Mouse (Mus musculus) A20 (cell line): ENCODE results near the gene Adam10.

Experiments used
- DNase-seq: peaks from one replicate; pipeline ENCODE4 v3.0.0-alpha.2; 2011; ENCODE audit warnings: low read depth, low spot score

The Adam10 gene

DNA sequence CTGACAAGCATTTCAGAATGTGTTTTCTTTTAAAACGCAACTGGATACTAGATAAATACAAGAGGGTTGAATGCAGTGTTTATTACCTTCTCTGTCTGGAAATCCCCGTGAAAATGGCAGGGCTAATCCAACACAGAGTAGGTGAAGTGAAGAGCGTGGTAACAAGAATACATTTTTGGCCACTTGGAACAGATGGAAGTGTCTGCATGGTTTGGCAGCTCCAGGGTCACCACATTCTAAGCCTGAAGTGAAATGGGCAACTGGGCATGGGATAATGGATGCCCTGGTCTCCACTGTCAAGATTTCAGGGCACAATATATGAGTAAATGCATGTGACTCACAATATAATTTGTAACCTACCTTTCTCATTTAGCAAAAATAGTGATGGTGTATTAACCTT is 103.4 kb downstream of the Adam10 start:
- DNase-seq, result no peak

DNA sequence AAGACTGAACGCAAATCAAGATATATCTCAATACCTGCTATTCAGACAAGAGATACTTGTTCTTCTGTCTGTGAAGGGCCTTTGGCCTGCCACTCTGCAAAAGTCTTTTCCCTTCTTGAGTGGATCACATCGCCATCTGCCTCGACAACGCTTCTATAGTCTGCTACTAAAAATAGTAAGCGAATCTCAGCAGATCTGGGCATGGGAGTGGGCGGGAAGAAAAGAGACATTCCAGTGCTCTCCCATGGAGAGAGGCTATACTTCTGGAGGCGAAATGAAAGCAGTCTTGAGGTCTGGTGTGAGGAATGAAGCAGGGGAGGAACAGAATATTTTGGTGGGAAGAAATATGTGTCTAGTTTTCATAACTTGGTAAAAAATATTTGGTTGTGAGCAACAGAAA is 109.9 kb downstream of the Adam10 start:
- no peak for DNase-seq

DNA sequence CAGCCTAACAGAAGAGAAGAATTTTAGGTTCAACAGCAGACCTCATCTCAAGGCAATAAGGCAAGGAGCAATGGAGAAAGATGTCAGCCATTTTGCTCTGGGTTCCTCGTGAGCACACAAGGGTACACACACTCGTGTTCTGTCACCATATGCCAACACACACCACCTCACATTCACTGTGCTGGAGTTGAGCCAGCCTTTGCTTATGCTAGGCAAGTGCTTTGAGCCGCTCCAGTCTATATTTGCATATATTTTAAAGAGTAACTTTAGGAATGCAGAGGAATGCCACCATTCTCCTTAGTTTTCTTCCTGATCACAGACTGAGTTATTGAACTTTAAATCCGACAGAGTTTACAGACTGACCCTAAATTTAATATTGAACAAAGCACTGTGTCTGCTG is 111.8 kb downstream of the Adam10 start:
- no peak for DNase-seq

DNA sequence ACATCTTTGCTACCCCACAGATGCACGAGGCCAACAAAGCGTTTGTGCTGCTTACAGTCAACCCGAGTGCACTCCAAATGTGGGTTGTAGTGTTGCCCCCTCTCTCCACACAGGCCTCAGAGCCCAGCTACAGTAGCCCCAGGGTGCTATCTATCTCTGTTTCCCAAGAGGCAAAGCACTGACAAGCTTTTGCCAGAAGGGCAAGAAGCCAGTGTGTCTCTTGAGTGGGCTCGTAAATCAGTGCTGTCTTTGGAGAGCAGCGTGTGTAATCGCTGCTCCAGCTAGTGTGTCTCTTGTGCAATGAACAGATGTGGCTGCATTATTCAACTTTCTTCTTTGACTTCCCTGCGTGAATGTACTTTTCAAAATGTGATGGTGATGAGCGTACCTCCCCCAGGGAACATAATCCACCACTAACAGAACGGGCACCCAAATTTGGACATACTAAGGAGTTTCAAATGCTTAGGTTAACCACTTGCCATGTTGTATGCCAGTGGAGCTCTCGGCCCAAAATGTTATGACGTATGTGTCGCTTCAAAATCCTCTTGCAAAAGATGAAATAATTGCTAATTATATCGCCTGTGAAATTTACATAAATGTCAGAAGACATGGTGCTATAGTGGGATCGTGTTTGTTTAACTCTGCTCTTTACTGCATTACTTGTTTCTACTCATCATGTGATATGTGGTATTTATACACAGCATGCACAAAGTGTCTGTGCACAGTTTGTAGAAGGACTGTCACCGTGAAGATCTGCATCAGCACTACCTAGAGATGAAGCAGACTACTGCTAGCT is 116.0 kb downstream of the Adam10 start:
- no peak for DNase-seq

DNA sequence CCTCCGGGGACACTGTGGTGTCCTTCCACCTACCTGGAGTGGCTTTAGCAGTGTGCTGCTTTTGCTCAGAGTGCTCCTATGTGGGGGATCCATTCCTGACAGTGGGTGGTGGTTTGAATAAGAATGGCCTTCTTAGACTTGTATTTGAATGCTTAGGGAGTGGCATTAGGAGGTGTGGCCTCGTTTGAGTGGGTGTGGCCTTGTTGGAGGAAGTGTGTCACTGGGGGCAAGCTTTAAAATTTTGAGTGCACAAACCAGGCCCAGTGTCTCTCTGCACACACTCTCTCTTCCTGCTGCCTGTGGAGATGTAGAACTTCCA is 116.6 kb downstream of the Adam10 start:
- no peak for DNase-seq

DNA sequence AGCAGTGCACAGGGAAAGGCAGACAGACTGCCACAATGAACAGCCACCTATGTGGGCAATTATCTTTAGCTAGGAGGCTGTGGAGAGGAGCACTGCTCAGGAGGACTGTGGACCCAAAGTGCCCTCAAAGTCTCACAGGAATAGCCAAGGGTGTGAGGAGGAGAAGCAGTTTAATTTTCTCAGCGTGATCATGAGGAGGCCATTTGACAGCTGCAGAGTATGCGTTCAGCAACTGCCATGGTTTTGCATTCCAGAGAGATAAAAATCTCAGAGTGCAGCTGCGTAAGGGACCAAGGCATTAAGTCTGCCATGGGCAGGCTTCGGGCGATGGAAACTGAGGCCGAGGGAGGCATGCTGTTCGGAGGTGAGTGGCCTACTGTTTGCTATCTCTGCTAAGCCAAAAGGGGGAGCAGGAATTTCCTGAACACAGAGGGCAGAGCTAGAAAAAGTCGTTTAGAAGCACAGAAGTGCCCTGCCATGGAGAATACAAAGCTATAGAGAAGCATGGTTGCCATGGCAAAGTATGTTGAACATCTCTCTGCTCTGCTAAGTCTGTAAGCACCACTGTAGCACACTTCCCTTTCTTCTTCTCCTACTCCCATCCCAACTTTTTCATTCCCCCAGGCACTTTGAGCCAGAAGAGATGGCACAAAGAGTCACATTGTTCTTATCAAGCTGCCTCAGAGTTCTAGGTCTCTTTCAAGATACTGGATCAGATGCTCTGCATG is 122.0 kb downstream of the Adam10 start:
- no peak for DNase-seq

DNA sequence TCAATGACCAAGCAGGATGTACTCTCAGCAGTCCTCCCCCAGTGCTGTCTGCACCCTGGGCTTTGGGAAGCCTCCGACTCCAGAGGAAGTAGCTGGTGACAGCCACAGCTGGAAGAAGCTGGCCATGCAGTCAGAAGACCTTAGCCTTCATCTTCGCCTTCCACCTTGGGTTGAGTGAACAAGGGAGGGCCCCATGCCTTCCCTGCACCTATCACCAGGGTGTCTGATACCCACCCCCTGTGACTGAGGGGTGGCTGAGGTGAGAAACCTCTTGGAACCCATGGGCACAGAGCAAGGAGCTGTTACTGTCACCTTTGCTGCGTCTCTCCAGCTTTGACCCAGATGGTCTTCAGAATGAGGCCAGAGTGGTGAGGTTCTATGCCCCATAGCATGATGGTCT is 123.0 kb downstream of the Adam10 start:
- DNase-seq, result no peak

DNA sequence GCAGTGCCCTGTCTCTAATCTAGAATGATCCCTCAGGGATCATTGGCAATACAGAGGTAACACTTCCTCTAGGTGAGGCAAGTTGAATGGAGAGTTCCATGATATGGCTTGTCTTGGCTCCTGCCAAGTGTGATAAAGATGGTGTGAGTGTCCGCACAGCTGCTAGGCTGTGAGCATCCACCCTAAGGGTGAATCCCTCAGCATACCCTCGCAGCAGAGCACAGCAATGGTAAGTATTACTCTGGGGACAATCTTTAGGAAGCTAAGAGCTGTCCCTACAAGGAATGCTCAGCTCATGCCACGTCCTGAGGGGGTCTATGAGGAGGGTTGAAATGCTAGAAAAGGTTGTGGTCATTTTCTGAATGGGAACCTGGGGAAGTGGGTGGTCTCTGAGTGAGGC is 124.0 kb downstream of the Adam10 start:
- DNase-seq, result no peak

DNA sequence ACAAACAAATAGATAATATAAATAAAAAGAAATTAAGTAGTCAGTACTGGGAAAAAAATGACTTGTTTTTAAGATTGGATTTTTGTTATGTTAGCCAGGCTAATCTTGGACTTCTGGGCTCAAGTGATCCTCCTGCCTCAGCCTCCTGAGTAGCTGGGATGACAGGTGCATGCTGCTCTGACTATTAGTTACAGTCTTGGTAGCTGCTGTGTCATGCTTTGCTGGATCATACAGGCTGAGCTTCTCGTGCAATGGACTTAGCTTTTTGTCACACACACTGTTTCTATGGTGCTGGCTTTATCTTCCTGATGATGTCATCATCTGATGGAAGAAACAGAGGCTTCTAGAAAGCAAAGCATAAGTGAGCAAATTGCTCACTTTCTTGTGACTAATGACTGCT is 127.3 kb downstream of the Adam10 start:
- no peak for DNase-seq

DNA sequence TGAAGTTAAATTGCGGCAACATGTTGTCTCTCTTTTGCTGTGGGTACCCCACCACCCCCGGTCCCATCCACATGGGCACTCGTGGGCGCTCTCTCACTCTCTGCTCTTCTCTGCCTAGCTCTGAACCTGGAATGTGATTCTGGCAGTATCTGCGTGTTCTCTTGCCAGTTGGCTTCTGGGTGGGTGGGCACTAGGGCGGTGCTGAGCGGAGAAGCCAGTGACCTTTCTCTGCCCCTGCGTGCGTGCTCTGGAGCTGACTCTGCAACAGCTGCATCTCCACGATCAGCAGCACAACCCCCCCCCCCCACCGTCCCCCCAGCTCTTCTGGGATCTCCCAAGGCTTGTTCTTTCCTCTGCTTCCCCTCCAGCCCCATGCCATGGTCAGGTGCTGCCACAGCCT is 128.9 kb downstream of the Adam10 start:
- no peak for DNase-seq

DNA sequence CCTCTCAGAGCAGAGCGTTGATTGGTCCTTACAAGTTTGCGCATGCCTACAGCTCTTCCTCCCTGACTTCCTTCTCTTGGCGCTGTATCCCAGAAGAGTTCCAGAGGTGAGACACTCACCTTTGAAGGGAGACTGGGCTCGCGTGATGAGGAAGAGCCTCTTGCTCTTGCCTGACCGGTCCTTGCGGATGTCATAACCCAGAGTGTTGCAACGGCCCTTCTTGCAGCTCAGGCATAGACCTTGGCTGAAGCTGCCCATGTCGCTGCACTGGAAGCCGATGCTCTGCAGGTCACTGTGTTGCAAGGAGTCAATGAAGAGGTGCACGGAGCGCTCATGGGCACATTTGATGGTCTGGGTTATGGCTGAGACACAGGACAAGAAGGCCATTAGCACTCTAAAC is 133.8 kb downstream of the Adam10 start:
- no peak for DNase-seq

DNA sequence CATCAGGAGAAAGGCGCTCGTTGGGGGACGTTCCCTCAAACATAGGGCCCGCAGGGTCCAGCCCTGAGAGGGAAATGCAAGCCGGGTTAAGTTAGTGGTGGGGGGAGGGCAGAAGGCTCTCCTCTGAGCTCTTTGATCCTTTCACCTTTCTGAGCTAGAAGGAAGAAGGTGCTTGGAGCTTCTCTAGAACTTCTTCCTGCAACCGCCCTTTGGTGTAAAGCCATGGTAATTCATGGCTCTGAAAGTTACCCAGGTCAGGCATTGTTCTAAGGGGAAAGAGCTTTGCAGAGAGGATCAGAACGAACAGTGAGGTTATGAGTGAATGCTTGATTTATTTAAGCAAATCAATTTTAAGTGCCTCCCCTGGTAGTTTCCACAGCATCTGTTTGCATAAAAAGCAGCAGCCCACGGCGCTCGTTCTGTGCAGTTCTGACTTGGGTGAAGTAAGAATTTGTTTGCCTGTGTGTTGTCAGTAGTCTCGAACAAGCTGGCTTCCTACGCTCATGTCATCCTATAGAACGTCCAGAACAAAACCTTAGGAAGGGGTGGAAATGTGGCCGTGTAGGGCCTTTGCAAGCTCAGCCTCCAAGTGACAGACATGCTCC is 138.0 kb downstream of the Adam10 start:
- DNase-seq, result peak; percentile 90

DNA sequence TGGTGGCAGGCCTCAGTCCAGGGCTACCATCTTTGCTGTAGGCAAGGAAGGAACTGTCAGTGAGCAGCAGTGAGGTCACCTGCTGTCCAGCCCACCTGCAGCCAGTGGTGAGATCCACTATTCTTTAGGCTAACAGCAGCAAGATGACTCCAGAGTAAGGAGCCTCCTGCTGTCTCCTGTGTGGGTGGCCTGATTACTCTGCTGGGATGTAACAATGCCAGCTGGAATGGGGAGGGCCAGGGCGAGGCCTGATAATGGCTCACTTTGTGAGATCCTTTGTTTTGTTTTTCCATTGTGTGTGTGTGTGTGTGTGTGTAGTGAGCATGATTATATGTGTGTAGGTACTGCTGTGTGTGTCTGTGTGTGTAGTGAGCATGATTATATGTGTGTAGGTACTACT is 138.6 kb downstream of the Adam10 start:
- DNase-seq, result no peak

DNA sequence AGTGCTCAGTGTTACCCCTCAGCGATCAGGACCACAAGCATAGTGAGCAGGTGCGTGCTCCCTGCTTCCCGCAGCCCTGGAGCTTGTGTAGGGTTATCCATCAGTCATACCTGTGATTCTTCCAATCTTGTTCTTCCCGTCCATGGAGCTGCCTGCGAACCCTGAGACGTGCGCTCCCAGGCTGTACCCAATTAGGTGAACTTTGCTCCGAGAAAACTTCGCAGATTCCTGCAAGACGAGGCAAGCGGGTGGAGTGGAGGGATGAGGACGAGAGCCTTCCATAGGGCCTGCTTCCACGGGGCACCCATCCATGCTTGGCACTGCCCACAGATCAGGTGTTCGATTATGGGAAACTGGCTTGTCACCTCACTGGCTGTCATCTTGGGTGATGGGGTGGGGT is 139.9 kb downstream of the Adam10 start:
- no peak for DNase-seq

DNA sequence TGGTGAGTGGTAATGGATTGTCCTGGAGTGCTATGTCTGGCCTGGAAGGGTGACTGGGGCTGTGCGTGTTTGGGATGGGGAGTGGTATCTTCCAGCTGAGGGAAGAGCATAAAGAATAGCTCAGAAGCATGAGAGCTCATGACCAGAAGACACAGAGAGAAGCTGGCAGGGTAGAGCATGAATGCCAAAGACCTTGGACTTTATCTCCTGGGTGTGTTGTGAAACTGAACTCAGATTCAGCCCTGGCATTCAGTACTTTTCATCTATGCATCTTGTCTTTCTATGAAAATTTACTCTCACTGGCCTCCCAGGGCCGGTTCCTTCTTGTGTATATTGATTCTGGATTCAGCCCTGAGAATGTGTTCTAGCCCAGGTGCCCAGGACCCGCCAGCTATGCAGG is 145.3 kb downstream of the Adam10 start:
- no peak for DNase-seq

DNA sequence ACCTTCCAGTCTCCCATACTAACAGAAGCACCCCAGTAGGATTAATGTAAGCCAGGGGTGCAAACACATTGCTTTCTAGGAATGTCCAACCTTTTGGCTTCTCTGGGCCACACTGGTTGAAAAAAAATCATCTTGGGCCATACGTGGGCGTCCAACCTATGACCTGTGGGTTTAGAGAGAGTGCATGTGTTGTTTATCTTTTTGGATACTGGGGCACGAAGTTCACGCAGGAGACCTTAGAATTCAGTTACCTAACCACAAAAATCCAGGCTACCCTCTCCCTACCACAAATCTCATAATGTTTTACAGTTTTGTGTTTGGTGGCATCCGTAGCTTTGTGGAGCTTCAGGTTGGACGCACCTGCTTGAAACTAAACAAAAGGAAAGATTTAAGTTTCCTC is 149.1 kb downstream of the Adam10 start:
- DNase-seq, result no peak
